Mouse (Mus musculus) G1E (cell line): Measurements from ENCODE around the gene Camsap1.

Experiments used
- CTCF ChIP-seq: IDR thresholded peaks from 2 replicates; pipeline ENCODE4 v1.5.1; 2012; ENCODE audit warnings: low read depth, low read length, inconsistent platforms, mixed read lengths
- GATA1 ChIP-seq: IDR thresholded peaks from 2 replicates; pipeline ENCODE4 v1.6.1; 2012; ENCODE audit warnings: borderline replicate concordance, low read length, inconsistent platforms, mixed read lengths
- POLR2AphosphoS5 ChIP-seq: IDR thresholded peaks from 2 replicates; pipeline ENCODE4 v1.6.1; 2012; ENCODE audit warnings: low read depth, low read length, inconsistent platforms; ENCODE audit not compliant: insufficient replicate concordance
- TAL1 ChIP-seq: conservative IDR thresholded peaks from 2 replicates; pipeline ENCODE4 v1.6.1; 2012; ENCODE audit warnings: low read depth, low read length, inconsistent platforms, mixed read lengths

- no peak for TF ChIP-seq CTCF
- TF ChIP-seq TAL1, result no peak
- no peak for TF ChIP-seq GATA1
- TF ChIP-seq POLR2AphosphoS5, result no peak
Measured at GRCm38 (mm10) chr2:25947950-25948349, 35.1 kb downstream of the Camsap1 start.
